Mouse (Mus musculus) lung, adult 2 months (tissue): Measurements from ENCODE around the gene Sorbs1. TPM values are rescaled to one million over a fixed set of nuclear protein-coding genes. Genes with fewer than 3 reads are reported as not detected.

Experiments used
- DNase-seq: peaks from one replicate; pipeline ENCODE4 v3.0.0; 2022
- H3K4me1 ChIP-seq: fragments of 200-500 bp; 2 replicates; pipeline ENCODE4 v1.6.1; 2011; ENCODE audit warnings: low read length; ENCODE audit not compliant: control insufficient read depth, insufficient read depth
- H3K4me3 ChIP-seq: fragments of 200-500 bp; replicated peaks from 2 replicates; pipeline ENCODE3; 2011; ENCODE audit warnings: low read depth, mild to moderate bottlenecking, control low read depth, low read length; ENCODE audit errors: extremely low read depth
- CTCF ChIP-seq: fragments of 200-500 bp; IDR thresholded peaks from 2 replicates; pipeline ENCODE4 v1.5.1; 2011; ENCODE audit warnings: mild to moderate bottlenecking, low read length, control low read depth; ENCODE audit not compliant: insufficient read depth
- POLR2A ChIP-seq: fragments of 200-500 bp; IDR thresholded peaks from 2 replicates; pipeline ENCODE4 v1.6.1; 2011; ENCODE audit warnings: low read depth, mild to moderate bottlenecking, control low read depth, low read length, borderline replicate concordance; ENCODE audit errors: extremely low read depth
- WGBS: fragments of 180-500 bp; shearing (Covaris S2); methylation state at CpG from one replicate; pipeline ENCODE4 v1.1.7; 2018; 5-methylcytosine and 5-hydroxymethylcytosine counted together
- polyA plus RNA-seq: library from polyadenylated mRNA; depleted of rRNA; stranded (reverse); fragments of >200 nt; gene quantifications from 2 replicates; pipeline ENCODE4 v1.2.3, GENCODE M21; 2012

Sorbs1 gene
- polyA plus RNA-seq, 1 experiment = 43.4 TPM

DNA sequence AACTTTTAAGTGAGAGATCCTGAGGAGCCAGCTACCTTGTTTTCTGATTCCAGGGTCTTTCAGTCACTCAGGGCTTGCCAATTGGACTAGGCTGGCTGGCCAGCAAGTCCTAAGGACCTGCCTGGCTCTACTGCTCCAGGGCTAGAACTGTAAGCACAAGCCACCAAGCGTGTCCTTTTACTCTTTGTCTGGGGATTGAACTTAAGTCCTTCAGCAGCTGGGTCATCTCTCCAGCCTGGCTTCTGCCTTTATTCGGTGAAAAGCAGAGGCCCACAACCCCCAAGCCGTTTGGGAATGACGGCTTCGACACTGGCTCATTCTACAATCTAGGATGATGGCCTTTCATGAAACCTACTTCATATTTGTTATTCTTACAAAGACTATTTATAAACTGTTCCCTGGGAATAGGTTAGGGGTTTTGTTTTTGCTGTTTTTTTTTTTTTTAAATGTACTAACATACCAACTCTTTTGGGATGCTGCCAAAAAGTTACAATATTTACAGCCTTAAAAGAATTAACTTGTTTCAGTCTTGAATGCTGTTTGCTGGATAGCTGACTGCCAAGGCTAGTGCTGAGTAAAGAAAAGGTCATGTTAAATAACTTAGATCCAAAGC, 167.2 kb downstream of the Sorbs1 start:
- DNase-seq = no peak
- WGBS = 57% methylated on average over 5 of the region's 5 CpGs
- no peak for TF ChIP-seq CTCF
- no peak for TF ChIP-seq POLR2A
- H3K4me1 ChIP-seq = no peaks in the 10 kb centered on the region
- no peak overlapping the region for H3K4me3 ChIP-seq

DNA sequence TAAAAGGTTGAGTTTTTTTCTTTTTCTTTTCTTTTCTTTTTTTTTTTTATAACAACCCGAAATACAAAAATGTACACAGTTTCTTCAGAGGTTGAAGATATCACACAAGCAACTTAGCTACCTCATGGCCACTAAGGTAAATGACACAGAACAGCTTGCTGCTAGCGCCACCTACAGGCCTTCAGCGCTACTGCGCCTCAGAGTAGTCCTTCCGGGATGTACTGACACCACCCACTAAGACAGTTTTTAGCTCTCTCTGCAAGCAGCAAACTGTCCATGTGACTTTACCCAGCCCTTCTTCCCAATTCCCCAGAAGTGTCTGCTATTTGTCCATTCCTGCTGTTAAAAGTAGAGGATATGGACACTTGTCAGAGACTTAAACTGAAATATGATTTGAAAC, 167.9 kb downstream of the Sorbs1 start:
- TF ChIP-seq POLR2A (no peak), CTCF (peak; percentile 99)
- peak; percentile 55 for DNase-seq
- Histone ChIP-seq H3K4me1 (no peaks in the 10 kb centered on the region), H3K4me3 (no peak overlapping the region)
- 24% methylated on average over 5 of the region's 5 CpGs for WGBS

DNA sequence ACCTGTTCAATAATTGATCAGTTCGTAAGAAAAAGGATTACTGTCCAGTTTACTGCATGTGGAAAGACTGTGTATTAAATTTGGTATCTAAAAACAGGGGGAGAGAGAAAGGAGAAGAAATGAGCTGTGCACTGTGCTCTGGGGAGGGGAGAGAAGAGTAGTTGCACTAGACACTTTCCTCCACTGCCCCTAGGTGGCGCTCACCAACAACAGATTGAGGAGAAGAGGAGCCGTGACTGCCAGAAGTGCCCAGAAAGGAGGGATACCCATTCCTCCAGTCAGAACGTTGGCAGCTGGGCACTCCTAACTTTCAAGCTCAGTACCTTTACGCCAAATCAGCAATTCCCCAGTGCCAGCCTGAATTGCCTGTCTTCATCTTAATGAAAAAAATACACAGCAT, 170.6 kb downstream of the Sorbs1 start:
- Histone ChIP-seq H3K4me1 (no peaks in the 10 kb centered on the region), H3K4me3 (no peak overlapping the region)
- TF ChIP-seq CTCF (peak; percentile 91), POLR2A (no peak)
- peak; percentile 81 for DNase-seq
- WGBS = 14% methylated on average over 5 of the region's 5 CpGs

DNA sequence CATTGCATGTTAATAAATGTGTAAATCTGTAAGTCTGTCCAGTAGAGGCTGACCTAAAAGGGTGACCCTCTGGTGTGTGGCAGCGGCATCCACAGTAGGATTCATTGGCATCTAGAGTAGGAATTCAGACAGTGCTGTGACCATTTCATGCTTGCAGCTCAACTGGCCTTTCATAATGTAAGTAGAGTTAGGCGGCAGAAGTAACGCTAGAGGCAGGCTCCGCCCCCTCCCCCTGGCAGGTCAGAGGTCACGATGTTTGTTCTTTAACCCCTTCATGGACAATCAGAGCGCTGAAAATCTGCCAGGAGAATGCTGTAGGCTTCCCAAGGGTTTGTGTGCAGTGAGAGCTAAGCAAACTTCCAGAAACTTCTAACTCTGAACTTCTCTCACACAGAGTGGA, 172.4 kb downstream of the Sorbs1 start:
- DNase-seq = no peak
- TF ChIP-seq POLR2A (no peak), CTCF (no peak)
- no peaks in the 10 kb centered on the region for H3K4me1 ChIP-seq
- no peak overlapping the region for H3K4me3 ChIP-seq
- WGBS = 33% methylated on average over 6 of the region's 6 CpGs

DNA sequence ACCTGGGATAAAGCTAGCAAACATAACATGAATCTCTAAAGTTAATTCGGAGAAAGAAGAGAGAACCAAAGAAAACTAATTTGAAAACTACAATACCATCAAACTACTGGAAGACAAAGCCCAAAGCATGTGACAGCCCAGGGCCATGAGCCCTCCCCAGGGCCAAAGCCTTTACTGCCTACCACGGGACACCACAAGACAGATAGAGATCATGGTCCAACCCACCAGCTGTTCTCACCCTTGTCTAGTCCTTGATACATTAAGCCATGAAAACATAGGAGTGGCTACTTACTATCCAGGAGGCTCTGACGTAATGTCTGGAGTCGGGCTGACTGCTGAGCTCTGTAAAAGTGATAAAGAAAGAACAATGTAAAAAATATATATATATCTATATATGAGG, 176.9 kb downstream of the Sorbs1 start:
- 70% methylated on average over 4 of the region's 4 CpGs for WGBS
- TF ChIP-seq POLR2A (no peak), CTCF (no peak)
- Histone ChIP-seq H3K4me3 (no peak overlapping the region), H3K4me1 (no peaks in the 10 kb centered on the region)
- DNase-seq = no peak

DNA sequence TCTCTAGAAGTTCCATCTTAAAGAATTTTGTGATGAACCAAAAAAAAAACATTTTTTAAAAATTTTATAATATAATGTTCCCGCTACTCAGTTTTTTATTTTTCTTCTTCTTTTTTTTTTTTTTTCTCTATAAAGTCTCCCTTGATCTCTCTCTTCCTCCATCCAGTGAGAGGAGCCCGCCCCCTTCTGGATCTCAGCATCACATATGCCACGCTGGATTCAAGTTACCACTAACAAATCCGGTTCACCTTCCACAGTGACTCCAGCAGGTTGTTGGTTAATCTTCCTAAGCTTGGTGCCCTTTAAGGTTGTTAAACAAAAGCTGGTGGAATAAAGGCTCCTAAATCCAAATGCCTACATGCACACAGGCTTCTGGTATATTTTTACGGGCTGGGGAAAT, 179.7 kb downstream of the Sorbs1 start:
- TF ChIP-seq CTCF (no peak), POLR2A (no peak)
- no peak overlapping the region for H3K4me3 ChIP-seq
- no peaks in the 10 kb centered on the region for H3K4me1 ChIP-seq
- no peak for DNase-seq
- 59% methylated on average over 5 of the region's 5 CpGs for WGBS

DNA sequence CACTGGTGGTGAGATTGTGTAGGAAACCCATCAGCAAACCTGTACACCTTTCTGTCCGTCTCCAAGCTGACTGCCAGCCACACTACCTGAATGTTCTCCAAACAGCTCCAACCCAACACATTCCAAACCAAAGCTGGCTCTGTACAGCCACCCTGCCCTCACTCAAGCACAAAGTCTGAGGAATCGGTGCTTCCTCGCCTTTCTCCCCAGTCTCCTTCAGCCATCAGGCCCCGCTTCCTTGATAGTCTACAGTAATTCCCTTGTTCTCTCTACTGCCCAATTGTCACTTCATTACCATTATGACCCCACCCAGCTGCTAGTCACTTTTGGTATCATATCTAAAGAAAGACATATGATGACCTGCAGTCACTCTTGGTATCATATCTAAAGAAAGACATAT, 180.5 kb downstream of the Sorbs1 start:
- H3K4me1 ChIP-seq = no peaks in the 10 kb centered on the region
- H3K4me3 ChIP-seq = no peak overlapping the region
- DNase-seq = no peak
- WGBS = 91% methylated on average over 4 of the region's 4 CpGs
- no peak for TF ChIP-seq POLR2A

DNA sequence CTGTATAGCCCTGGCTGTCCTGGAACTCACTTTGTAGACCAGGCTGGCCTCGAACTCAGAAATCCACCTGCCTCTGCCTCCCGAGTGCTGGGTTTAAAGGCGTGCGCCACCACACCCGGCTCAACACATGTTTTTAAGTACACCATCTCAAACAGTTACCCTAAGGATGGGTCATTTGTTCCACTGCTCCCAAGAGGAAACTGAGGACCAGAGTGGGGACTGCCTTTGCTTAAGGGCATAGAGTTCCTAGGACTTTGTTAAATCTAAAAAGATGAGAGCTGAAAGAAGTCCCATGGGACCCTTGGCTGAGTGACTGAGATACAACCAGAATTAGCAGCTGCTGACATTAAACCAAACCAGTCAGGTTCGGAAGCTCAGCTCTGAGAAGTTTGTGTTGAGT, 181.3 kb downstream of the Sorbs1 start:
- no peaks in the 10 kb centered on the region for H3K4me1 ChIP-seq
- WGBS = 76% methylated on average over 6 of the region's 6 CpGs
- no peak for DNase-seq
- TF ChIP-seq CTCF (no peak), POLR2A (no peak)
- H3K4me3 ChIP-seq = no peak overlapping the region

DNA sequence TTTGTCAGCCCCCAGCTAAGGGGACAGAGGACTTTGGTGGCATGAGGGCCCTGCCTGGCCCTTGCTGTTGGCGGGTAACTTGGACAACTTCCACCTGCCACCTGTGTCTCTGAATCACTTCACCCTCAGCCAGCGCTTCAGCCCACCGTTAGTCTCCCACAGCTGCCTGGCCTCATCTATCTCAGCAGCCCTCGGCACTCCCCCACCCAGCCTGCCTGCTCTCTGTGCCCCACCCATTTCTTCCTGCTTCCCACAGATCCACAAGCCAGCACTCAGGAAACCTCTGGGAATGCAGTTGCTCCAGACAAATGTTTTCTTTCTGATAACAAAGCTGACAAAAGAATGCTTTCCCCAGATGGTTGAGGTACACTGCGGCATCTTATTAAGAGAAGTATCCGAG, 181.7 kb downstream of the Sorbs1 start:
- TF ChIP-seq POLR2A = no peak
- TF ChIP-seq CTCF = no peak
- WGBS = 24% methylated on average over 6 of the region's 6 CpGs
- DNase-seq = no peak
- Histone ChIP-seq H3K4me3 (no peak overlapping the region), H3K4me1 (no peaks in the 10 kb centered on the region)

DNA sequence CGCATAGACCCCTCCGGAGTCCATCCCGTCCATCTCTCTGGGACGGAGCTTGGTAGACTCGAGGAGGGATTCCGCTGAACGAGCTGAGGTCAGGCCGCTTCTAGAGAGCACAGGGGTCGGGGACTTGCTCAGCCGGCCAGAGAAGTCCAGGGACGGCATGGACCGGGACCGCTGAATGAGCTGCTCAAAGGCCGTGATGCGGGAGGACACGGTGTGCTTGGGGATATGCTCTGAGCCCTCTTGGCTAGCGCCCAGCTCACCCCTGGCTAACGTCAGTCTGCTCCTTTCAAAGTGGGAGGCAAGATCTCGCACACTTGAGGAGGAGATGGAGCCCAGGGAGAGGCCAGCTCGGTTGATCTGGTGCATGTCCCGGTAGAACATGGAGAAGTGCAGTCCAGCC, 187.5 kb downstream of the Sorbs1 start:
- TF ChIP-seq POLR2A = no peak
- no peak for TF ChIP-seq CTCF
- Histone ChIP-seq H3K4me1 (no peaks in the 10 kb centered on the region; the same call in 1 of the 2 replicates), H3K4me3 (no peak overlapping the region)
- 95% methylated on average over 21 of the region's 21 CpGs for WGBS
- DNase-seq = no peak

DNA sequence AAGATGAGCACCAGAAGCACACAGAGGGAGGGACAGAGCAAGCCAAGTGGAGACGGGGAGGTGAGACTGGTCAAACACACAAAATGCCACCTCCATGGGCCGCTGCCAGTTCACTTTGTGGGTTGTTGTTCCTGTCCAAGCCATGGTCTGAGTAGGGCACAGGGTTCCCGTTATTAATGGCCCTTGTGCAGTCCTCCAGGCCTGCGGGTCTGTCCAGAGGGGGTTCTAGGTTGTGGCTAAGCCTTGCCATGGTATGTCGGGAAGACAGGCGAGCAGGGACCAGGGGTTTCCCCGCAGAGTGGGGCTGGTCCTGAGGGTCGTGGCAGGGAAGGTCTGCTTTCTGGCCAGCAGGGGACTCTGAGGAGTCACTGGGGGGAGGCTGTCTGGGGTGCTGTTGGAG, 188.2 kb downstream of the Sorbs1 start:
- H3K4me1 ChIP-seq = no peaks in the 10 kb centered on the region; the same call in 1 of the 2 replicates
- no peak overlapping the region for H3K4me3 ChIP-seq
- 89% methylated on average over 8 of the region's 8 CpGs for WGBS
- TF ChIP-seq CTCF = no peak
- no peak for TF ChIP-seq POLR2A
- DNase-seq = no peak

DNA sequence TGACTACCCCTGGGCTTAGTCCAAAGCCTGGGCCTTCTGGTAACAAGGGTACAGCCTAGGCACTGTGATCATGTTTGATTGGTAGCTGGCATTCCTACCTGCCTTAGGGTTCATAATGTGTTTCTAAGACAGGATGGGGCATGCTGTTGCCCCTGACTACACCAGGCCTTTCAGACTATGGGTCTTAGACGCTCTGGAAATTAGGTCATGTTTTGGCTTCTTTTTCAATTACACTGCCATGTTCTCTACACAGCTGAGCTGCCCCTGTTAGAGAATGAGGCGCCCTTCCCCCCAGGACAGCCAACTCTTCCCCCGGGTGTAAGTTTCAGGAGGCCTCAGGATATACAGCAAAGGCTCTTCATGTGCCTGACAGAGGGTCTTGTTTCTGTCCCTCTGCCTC, 191.4 kb downstream of the Sorbs1 start:
- Histone ChIP-seq H3K4me1 (no peaks in the 10 kb centered on the region; the same call in 1 of the 2 replicates), H3K4me3 (no peak overlapping the region)
- no peak for DNase-seq
- WGBS = 83% methylated on average over 3 of the region's 3 CpGs
- TF ChIP-seq CTCF = no peak
- no peak for TF ChIP-seq POLR2A
